Mouse (Mus musculus): ENCODE measurements at regions not wholly inside any gene's neighbourhood (a gene's known extent, or its start where the extent isn't known, plus 50 kb on each side); places are given as distances from the start of the nearest gene placed in this dataset.

GRCm38 (mm10) chr2:82828222-82828621, 115.2 kb upstream of the Fsip2 start:
- no peak for DNase-seq (ENCODE audit: low read depth, low spot score)

- no peak for DNase-seq (ENCODE audit: low read depth, low spot score)
Observed at GRCm38 (mm10) chr2:82839852-82840251, 103.6 kb upstream of the Fsip2 start.

- no peak for DNase-seq (ENCODE audit: low read depth, low spot score)
Observed at GRCm38 (mm10) chr2:82847271-82847670, 96.2 kb upstream of the Fsip2 start.

DNA sequence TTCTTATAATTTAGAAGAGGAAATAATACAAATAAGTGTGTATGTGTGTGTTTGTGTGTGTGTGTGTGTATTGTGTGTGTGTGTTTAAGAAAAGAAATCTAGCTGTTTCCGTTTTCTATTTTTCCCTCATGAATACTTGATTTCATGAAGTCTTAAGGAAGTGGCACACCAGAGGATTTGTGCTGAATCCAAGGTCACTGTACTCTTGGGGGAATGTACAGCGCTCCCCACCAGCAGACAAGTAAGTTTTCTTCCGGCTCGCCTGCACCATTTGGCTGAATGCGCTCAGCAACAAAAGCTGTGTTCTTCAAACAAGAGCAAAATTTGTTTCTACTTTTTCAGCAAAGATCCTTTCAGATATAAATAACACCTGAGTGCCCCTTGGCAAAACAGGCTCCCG, 95.7 kb upstream of the Fsip2 start:
- DNase-seq (ENCODE audit: low read depth, low spot score), result peak; percentile 4
